Mouse (Mus musculus): ENCODE data around the gene Tex264. TPM values are rescaled to one million over a fixed set of nuclear protein-coding genes. Genes with fewer than 3 reads are reported as not detected.

Gene Tex264
- total RNA-seq, 1 experiment: 65.9 TPM

DNA sequence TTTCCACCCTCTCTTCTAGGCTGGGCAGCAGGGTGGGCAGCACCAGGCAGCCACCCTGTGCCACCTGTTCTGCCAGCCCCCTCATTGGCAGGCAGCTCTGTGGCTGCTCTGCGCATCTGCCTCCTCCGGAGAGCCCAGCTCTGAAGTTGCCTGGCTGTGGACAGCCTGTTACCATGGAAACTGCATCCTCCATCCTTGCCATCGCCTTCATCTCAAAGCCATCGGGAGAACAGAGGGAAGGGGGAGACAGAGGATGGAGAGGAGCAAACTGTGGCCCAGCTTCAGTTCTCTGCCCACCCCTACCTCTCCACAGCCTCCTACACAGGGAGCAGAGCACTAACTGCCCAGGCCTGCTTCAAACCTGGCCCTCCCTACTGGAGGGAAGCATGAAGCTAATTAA is 21.3 kb downstream of the Tex264 start:
- no peak overlapping the region for H3K27ac ChIP-seq (ENCODE audit: insufficient read depth, low read depth, low read length, poor library complexity, severe bottlenecking)
- H3K9me3 ChIP-seq (ENCODE audit: control insufficient read depth, insufficient read depth, low read depth, low read length): no peaks in the 10 kb centered on the region
- H3K36me3 ChIP-seq (ENCODE audit: control insufficient read depth, insufficient read depth, low read length, poor library complexity, severe bottlenecking): peaks cover 42% of the 10 kb centered on the region; the same call in 1 of the 2 replicates
- no peak overlapping the region for H3K9ac ChIP-seq (ENCODE audit: insufficient read depth, low read depth, low read length, poor library complexity, severe bottlenecking)
- H3K4me1 ChIP-seq (ENCODE audit: control insufficient read depth in 2 of 2, insufficient read depth in 2 of 2, low read length in 2 of 2, poor library complexity in 1 of 2): peaks cover 2 to 15% of the 10 kb centered on the region in 2 experiments; a peak in 2 of 4 replicates
- no peak for TF ChIP-seq ZC3H11A (IDR thresholded peaks at IDR 0.05; ENCODE audit: borderline replicate concordance, low read depth, low read length)
- no peak for TF ChIP-seq ZNF384 (IDR thresholded peaks at IDR 0.05; ENCODE audit: low read depth, low read length)
- no peak for TF ChIP-seq HCFC1 (IDR thresholded peaks at IDR 0.05; ENCODE audit: borderline replicate concordance, insufficient read depth, low read length)
- TF ChIP-seq MAFK (IDR thresholded peaks at IDR 0.05; ENCODE audit: insufficient read depth, low read depth, low read length): no peak
- TF ChIP-seq CHD2 (IDR thresholded peaks at IDR 0.05; ENCODE audit: low read depth, low read length): no peak
- DNase-seq (ENCODE audit: low read depth, low spot score): no peak
- in situ Hi-C loops (cut with MboI; ENCODE audit: low sequenced_read_pairs in 2 of 2, unreplicated experiment in 2 of 2): no loop called here
- no peak overlapping the region for H3K4me3 ChIP-seq (ENCODE audit: insufficient read depth in 1 of 2, low read depth in 1 of 2, low read length in 2 of 2, poor library complexity in 1 of 2, severe bottlenecking in 1 of 2)

DNA sequence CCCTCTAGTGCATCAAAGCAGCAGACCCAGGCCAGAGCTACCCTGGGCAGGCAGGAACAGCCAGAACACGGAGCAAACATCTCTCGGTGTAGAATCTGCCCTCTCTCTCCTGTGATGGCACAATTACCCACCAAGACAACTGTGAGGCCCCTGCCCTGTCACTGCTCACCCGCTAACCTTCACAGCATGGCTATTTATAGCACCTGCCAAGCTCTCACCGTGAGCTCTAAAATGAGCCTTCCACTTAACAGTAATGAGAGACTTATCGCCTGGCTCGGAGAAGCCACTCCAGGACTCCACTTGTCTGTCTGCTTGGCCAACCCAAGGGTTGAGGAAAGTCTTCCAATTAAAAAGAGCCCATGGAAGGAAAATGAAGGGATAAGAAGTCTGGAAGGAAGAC is 22.5 kb downstream of the Tex264 start:
- no peak for DNase-seq (ENCODE audit: low read depth, low spot score)
- Histone ChIP-seq H3K4me1 (ENCODE audit: control insufficient read depth in 2 of 2, insufficient read depth in 2 of 2, low read length in 2 of 2, poor library complexity in 1 of 2) (peaks cover 2 to 15% of the 10 kb centered on the region in 2 experiments; a peak in 2 of 4 replicates), H3K9ac (ENCODE audit: insufficient read depth, low read depth, low read length, poor library complexity, severe bottlenecking) (no peak overlapping the region), H3K27ac (ENCODE audit: insufficient read depth, low read depth, low read length, poor library complexity, severe bottlenecking) (no peak overlapping the region), H3K9me3 (ENCODE audit: control insufficient read depth, insufficient read depth, low read depth, low read length) (no peaks in the 10 kb centered on the region), H3K36me3 (ENCODE audit: control insufficient read depth, insufficient read depth, low read length, poor library complexity, severe bottlenecking) (peaks cover 49% of the 10 kb centered on the region), H3K4me3 (ENCODE audit: insufficient read depth in 1 of 2, low read depth in 1 of 2, low read length in 2 of 2, poor library complexity in 1 of 2, severe bottlenecking in 1 of 2) (no peak overlapping the region)
- TF ChIP-seq ZNF384 (IDR thresholded peaks at IDR 0.05; ENCODE audit: low read depth, low read length): no peak
- no peak for TF ChIP-seq MAFK (IDR thresholded peaks at IDR 0.05; ENCODE audit: insufficient read depth, low read depth, low read length)
- in situ Hi-C loops (cut with MboI; ENCODE audit: low sequenced_read_pairs in 2 of 2, unreplicated experiment in 2 of 2): no loop called here

DNA sequence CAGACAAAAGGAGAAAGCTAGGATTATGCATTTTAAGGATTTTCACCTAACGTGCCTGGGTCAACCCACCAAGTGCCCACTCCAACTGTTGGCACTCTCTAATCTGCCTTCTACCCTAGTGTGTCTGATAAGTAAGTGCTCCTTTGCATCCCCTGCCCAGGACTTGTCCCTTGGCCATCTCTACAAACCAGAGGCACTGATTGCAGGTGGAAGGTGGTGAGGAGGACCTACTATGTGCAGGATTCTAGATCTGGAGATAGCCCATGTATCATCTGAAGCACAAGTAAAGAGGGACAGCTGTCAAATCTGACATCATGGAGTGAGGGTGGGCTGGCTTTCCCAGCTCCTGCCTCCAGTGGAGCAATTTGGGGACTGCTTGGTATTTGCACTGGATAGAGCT is 25.8 kb downstream of the Tex264 start:
- TF ChIP-seq ZC3H11A (IDR thresholded peaks at IDR 0.05; ENCODE audit: borderline replicate concordance, low read depth, low read length): no peak
- no peak for TF ChIP-seq MAFK (IDR thresholded peaks at IDR 0.05; ENCODE audit: insufficient read depth, low read depth, low read length)
- no peak for TF ChIP-seq HCFC1 (IDR thresholded peaks at IDR 0.05; ENCODE audit: borderline replicate concordance, insufficient read depth, low read length)
- no peak for TF ChIP-seq CHD2 (IDR thresholded peaks at IDR 0.05; ENCODE audit: low read depth, low read length)
- TF ChIP-seq ZNF384 (IDR thresholded peaks at IDR 0.05; ENCODE audit: low read depth, low read length): no peak
- in situ Hi-C loops (cut with MboI; ENCODE audit: low sequenced_read_pairs in 2 of 2, unreplicated experiment in 2 of 2): no loop called here
- Histone ChIP-seq H3K4me1 (ENCODE audit: control insufficient read depth in 2 of 2, insufficient read depth in 2 of 2, low read length in 2 of 2, poor library complexity in 1 of 2) (peaks cover 2 to 15% of the 10 kb centered on the region in 2 experiments; a peak in 2 of 4 replicates), H3K9me3 (ENCODE audit: control insufficient read depth, insufficient read depth, low read depth, low read length) (no peaks in the 10 kb centered on the region), H3K9ac (ENCODE audit: insufficient read depth, low read depth, low read length, poor library complexity, severe bottlenecking) (no peak overlapping the region), H3K36me3 (ENCODE audit: control insufficient read depth, insufficient read depth, low read length, poor library complexity, severe bottlenecking) (peaks cover 37% of the 10 kb centered on the region), H3K4me3 (ENCODE audit: insufficient read depth in 1 of 2, low read depth in 1 of 2, low read length in 2 of 2, poor library complexity in 1 of 2, severe bottlenecking in 1 of 2) (no peak overlapping the region), H3K27ac (ENCODE audit: insufficient read depth, low read depth, low read length, poor library complexity, severe bottlenecking) (no peak overlapping the region)
- DNase-seq (ENCODE audit: low read depth, low spot score): no peak

DNA sequence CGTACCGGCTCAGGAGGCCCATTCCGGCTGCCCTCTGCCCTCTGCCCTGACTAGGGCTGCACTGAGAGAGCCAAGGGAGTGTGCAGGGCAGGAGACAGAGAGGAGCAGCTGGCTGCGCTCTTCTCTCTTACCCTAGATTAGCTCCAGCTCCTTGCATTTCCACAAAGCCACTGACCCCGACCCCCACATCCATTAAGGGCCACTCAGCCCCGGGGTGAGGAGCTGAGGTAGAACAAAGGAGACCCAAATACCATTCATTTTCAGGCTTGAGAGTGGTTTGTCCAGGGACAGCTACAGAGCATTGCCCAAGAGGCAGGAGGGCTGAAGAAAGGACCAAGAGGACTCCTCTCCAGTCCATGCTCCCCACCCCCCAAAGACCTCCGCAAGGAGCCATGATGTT is 26.3 kb downstream of the Tex264 start:
- Histone ChIP-seq H3K27ac (ENCODE audit: insufficient read depth, low read depth, low read length, poor library complexity, severe bottlenecking) (no peak overlapping the region), H3K9me3 (ENCODE audit: control insufficient read depth, insufficient read depth, low read depth, low read length) (no peaks in the 10 kb centered on the region), H3K9ac (ENCODE audit: insufficient read depth, low read depth, low read length, poor library complexity, severe bottlenecking) (no peak overlapping the region), H3K36me3 (ENCODE audit: control insufficient read depth, insufficient read depth, low read length, poor library complexity, severe bottlenecking) (peaks cover 34% of the 10 kb centered on the region), H3K4me3 (ENCODE audit: insufficient read depth in 1 of 2, low read depth in 1 of 2, low read length in 2 of 2, poor library complexity in 1 of 2, severe bottlenecking in 1 of 2) (no peak overlapping the region), H3K4me1 (ENCODE audit: control insufficient read depth in 2 of 2, insufficient read depth in 2 of 2, low read length in 2 of 2, poor library complexity in 1 of 2) (peaks cover 2 to 15% of the 10 kb centered on the region in 2 experiments; a peak in 2 of 4 replicates)
- DNase-seq (ENCODE audit: low read depth, low spot score): no peak
- in situ Hi-C loops (cut with MboI; ENCODE audit: low sequenced_read_pairs in 2 of 2, unreplicated experiment in 2 of 2): no loop called here
- TF ChIP-seq CHD2 (IDR thresholded peaks at IDR 0.05; ENCODE audit: low read depth, low read length): no peak
- TF ChIP-seq HCFC1 (IDR thresholded peaks at IDR 0.05; ENCODE audit: borderline replicate concordance, insufficient read depth, low read length): no peak
- TF ChIP-seq ZC3H11A (IDR thresholded peaks at IDR 0.05; ENCODE audit: borderline replicate concordance, low read depth, low read length): no peak
- no peak for TF ChIP-seq ZNF384 (IDR thresholded peaks at IDR 0.05; ENCODE audit: low read depth, low read length)
- no peak for TF ChIP-seq MAFK (IDR thresholded peaks at IDR 0.05; ENCODE audit: insufficient read depth, low read depth, low read length)

DNA sequence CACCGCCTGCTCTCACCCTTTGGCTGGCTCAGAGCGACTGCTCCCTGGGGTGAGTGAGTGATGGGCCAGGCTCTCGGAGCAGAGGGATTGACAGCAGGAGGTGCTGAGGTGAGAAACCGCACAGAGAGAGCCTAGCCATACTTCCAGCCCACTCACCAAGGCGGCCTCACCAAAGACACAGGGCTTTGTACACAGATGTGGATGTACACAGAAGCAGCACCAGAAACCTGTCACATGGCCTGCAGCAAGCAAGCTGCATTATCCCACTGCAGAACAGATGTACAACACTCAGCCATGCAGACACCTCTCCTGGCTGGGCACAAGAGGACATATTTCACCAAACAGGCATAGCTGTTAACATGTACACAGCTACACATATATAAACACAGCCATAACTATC is 28.1 kb downstream of the Tex264 start:
- TF ChIP-seq MAFK (IDR thresholded peaks at IDR 0.05; ENCODE audit: insufficient read depth, low read depth, low read length): no peak
- no peak for TF ChIP-seq HCFC1 (IDR thresholded peaks at IDR 0.05; ENCODE audit: borderline replicate concordance, insufficient read depth, low read length)
- no peak for TF ChIP-seq CHD2 (IDR thresholded peaks at IDR 0.05; ENCODE audit: low read depth, low read length)
- TF ChIP-seq ZNF384 (IDR thresholded peaks at IDR 0.05; ENCODE audit: low read depth, low read length): no peak
- no peak for TF ChIP-seq ZC3H11A (IDR thresholded peaks at IDR 0.05; ENCODE audit: borderline replicate concordance, low read depth, low read length)
- Histone ChIP-seq H3K36me3 (ENCODE audit: control insufficient read depth, insufficient read depth, low read length, poor library complexity, severe bottlenecking) (peaks cover 34% of the 10 kb centered on the region), H3K9ac (ENCODE audit: insufficient read depth, low read depth, low read length, poor library complexity, severe bottlenecking) (no peak overlapping the region), H3K4me1 (ENCODE audit: control insufficient read depth in 2 of 2, insufficient read depth in 2 of 2, low read length in 2 of 2, poor library complexity in 1 of 2) (peaks cover 2 to 15% of the 10 kb centered on the region in 2 experiments; a peak in 2 of 4 replicates), H3K9me3 (ENCODE audit: control insufficient read depth, insufficient read depth, low read depth, low read length) (no peaks in the 10 kb centered on the region), H3K4me3 (ENCODE audit: insufficient read depth in 1 of 2, low read depth in 1 of 2, low read length in 2 of 2, poor library complexity in 1 of 2, severe bottlenecking in 1 of 2) (no peak overlapping the region), H3K27ac (ENCODE audit: insufficient read depth, low read depth, low read length, poor library complexity, severe bottlenecking) (no peak overlapping the region)
- in situ Hi-C loops (cut with MboI; ENCODE audit: low sequenced_read_pairs in 2 of 2, unreplicated experiment in 2 of 2): no loop called here
- DNase-seq (ENCODE audit: low read depth, low spot score): no peak

Data from ES-E14 (cell line).